Mouse (Mus musculus) ES-E14 (cell line): ENCODE data around the gene Klc3. TPM values are rescaled to one million over a fixed set of nuclear protein-coding genes. Genes with fewer than 3 reads are reported as not detected.

Source experiments
- DNase-seq: peaks from one replicate; pipeline ENCODE4 v3.0.0-alpha.2; 2013; ENCODE audit warnings: low read depth, low spot score
- H3K27ac ChIP-seq: 2 replicates; pipeline ENCODE4 v1.5.1; 2012; ENCODE audit warnings: low read depth, mild to moderate bottlenecking, low read length, moderate library complexity, mixed read lengths; ENCODE audit not compliant: poor library complexity, insufficient read depth, severe bottlenecking
- H3K36me3 ChIP-seq: 2 replicates; pipeline ENCODE4 v1.6.1; 2012; ENCODE audit warnings: mild to moderate bottlenecking, low read length, moderate library complexity, mixed read lengths; ENCODE audit not compliant: control insufficient read depth, poor library complexity, insufficient read depth, severe bottlenecking
- H3K4me1 ChIP-seq, 2 experiments: fragments of 150-350 bp in 1 of 2; sonication (generic) in 1 of 2; 2 replicates each; pipeline ENCODE4 v1.6.1; 2012; ENCODE audit warnings: low read length in 2 of 2, mild to moderate bottlenecking in 1 of 2, mixed read lengths in 1 of 2; ENCODE audit not compliant: control insufficient read depth in 2 of 2, insufficient read depth in 2 of 2, poor library complexity in 1 of 2
- H3K4me3 ChIP-seq, 2 experiments: fragments of 150-350 bp in 1 of 2; sonication (generic) in 1 of 2; 2 replicates each; pipeline ENCODE4 v1.5.1; 2012; ENCODE audit warnings: low read length in 2 of 2, low read depth in 1 of 2, mild to moderate bottlenecking in 1 of 2, mixed read lengths in 1 of 2; ENCODE audit not compliant: insufficient read depth in 1 of 2, poor library complexity in 1 of 2, severe bottlenecking in 1 of 2
- H3K9ac ChIP-seq: 2 replicates; pipeline ENCODE4 v1.6.1; 2012; ENCODE audit warnings: low read depth, mild to moderate bottlenecking, low read length, mixed read lengths; ENCODE audit not compliant: poor library complexity, insufficient read depth, severe bottlenecking
- H3K9me3 ChIP-seq: fragments of 150-350 bp; sonication (generic); 2 replicates; pipeline ENCODE4 v1.6.1; 2012; ENCODE audit warnings: low read depth, mild to moderate bottlenecking, low read length; ENCODE audit not compliant: control insufficient read depth, insufficient read depth
- CHD2 ChIP-seq: IDR thresholded peaks from 2 replicates; pipeline ENCODE4 v1.6.1; 2014; ENCODE audit warnings: mild to moderate bottlenecking, low read depth, low read length, inconsistent platforms
- HCFC1 ChIP-seq: IDR thresholded peaks from 2 replicates; pipeline ENCODE4 v1.6.1; 2012; ENCODE audit warnings: low read length, inconsistent platforms, borderline replicate concordance; ENCODE audit not compliant: insufficient read depth
- MAFK ChIP-seq: IDR thresholded peaks from 2 replicates; pipeline ENCODE4 v1.6.1; 2014; ENCODE audit warnings: mild to moderate bottlenecking, low read depth, low read length, inconsistent platforms; ENCODE audit not compliant: insufficient read depth
- ZC3H11A ChIP-seq: IDR thresholded peaks from 2 replicates; pipeline ENCODE4 v1.6.1; 2012; ENCODE audit warnings: low read depth, mild to moderate bottlenecking, inconsistent platforms, low read length, borderline replicate concordance
- ZNF384 ChIP-seq: IDR thresholded peaks from 2 replicates; pipeline ENCODE4 v1.6.1; 2012; ENCODE audit warnings: low read depth, low read length, inconsistent platforms
- in situ Hi-C, 2 experiments: fragments of 600-800 bp; cut with MboI; formaldehyde crosslinking; loops; one replicate each; pipeline ENCODE4 v1.15.1; 2025; ENCODE audit warnings: low sequenced_read_pairs in 2 of 2, inconsistent platforms in 1 of 2; ENCODE audit not compliant: unreplicated experiment in 2 of 2
- total RNA-seq: library from RNA; depleted of rRNA; stranded (reverse); fragments of 300-350 nt; gene quantifications from 2 replicates; pipeline ENCODE4 v1.2.3, GENCODE M21; 2012

The Klc3 gene
- total RNA-seq, 1 experiment, result 10.1 TPM

- H3K4me3 ChIP-seq, result no peak overlapping the region
- H3K9ac ChIP-seq, result no peak overlapping the region
- TF ChIP-seq ZC3H11A, result no peak
- no peak for TF ChIP-seq MAFK
- no peak for TF ChIP-seq CHD2
- in situ Hi-C loops, result no loop called here
- H3K36me3 ChIP-seq, result peaks cover 29% of the 10 kb centered on the region; the same call in 1 of the 2 replicates
- H3K4me1 ChIP-seq, result peaks cover 0 to 3% of the 10 kb centered on the region in 2 experiments; a peak in 2 of 4 replicates
- H3K27ac ChIP-seq, result no peak overlapping the region
- no peaks in the 10 kb centered on the region for H3K9me3 ChIP-seq
- DNase-seq, result no peak
These were observed 37.7 kb upstream of the Klc3 start for GRCm38 (mm10) chr7:19441448-19442091.

GRCm38 (mm10) chr7:19437048-19437447 is 33.1 kb upstream of the Klc3 start:
- Histone ChIP-seq H3K9ac (no peak overlapping the region), H3K9me3 (no peaks in the 10 kb centered on the region), H3K36me3 (peaks cover 42% of the 10 kb centered on the region), H3K4me3 (no peak overlapping the region), H3K4me1 (peaks cover 0 to 3% of the 10 kb centered on the region in 2 experiments; a peak in 2 of 4 replicates), H3K27ac (0 out of 2 replicates have a peak overlapping the region, but pooled peaks have one; percentile 38)
- no peak for TF ChIP-seq ZNF384
- TF ChIP-seq MAFK, result no peak
- no peak for TF ChIP-seq CHD2
- no peak for TF ChIP-seq ZC3H11A
- no peak for TF ChIP-seq HCFC1
- in situ Hi-C loops, result no loop called here
- DNase-seq, result no peak

GRCm38 (mm10) chr7:19436276-19436675 is 32.4 kb upstream of the Klc3 start:
- Histone ChIP-seq H3K36me3 (peaks cover 39% of the 10 kb centered on the region), H3K27ac (no peak overlapping the region; the same call in 1 of the 2 replicates), H3K9ac (no peak overlapping the region), H3K4me1 (peaks cover 0 to 3% of the 10 kb centered on the region in 2 experiments; a peak in 2 of 4 replicates), H3K9me3 (no peaks in the 10 kb centered on the region), H3K4me3 (no peak overlapping the region)
- no peak for DNase-seq
- TF ChIP-seq CHD2 (no peak), MAFK (no peak), HCFC1 (no peak), ZC3H11A (no peak), ZNF384 (no peak)
- in situ Hi-C loops, result no loop called here

- H3K27ac ChIP-seq, result no peak overlapping the region
- no peak overlapping the region for H3K4me3 ChIP-seq
- in situ Hi-C loops, result no loop called here
- peaks cover 9 to 24% of the 10 kb centered on the region in 2 experiments; a peak in 2 of 4 replicates for H3K4me1 ChIP-seq
- no peak for DNase-seq
- no peak overlapping the region for H3K9ac ChIP-seq
- TF ChIP-seq HCFC1 (no peak), MAFK (no peak), ZC3H11A (no peak), CHD2 (no peak), ZNF384 (no peak)
- peaks cover 43% of the 10 kb centered on the region for H3K36me3 ChIP-seq
- H3K9me3 ChIP-seq, result no peaks in the 10 kb centered on the region
These were observed 28.6 kb upstream of the Klc3 start for GRCm38 (mm10) chr7:19432475-19432874.
